Mouse (Mus musculus) midbrain, embryonic 11.5 days (tissue): ENCODE results near the gene Zmym6. TPM values are rescaled to one million over a fixed set of nuclear protein-coding genes. Genes with fewer than 3 reads are reported as not detected.

ENCODE experiments used
- ATAC-seq: fragments of 200-750 bp; cut with Nextera tagmentation; 2 replicates; pipeline ENCODE4 v1.8.0; 2017; ENCODE audit warnings: moderate TSS enrichment, moderate library complexity; ENCODE audit not compliant: low FRiP score
- DNase-seq: peaks from one replicate; pipeline ENCODE4 v3.0.0; 2015; ENCODE audit warnings: low spot score; ENCODE audit errors: missing footprints
- H3K27ac ChIP-seq: fragments of 300-500 bp; sonication (generic); 2 replicates; pipeline ENCODE4 v1.5.1; 2014; ENCODE audit warnings: low read depth, low read length
- H3K27me3 ChIP-seq: fragments of 300-500 bp; sonication (generic); 2 replicates; pipeline ENCODE4 v1.6.1; 2014; ENCODE audit warnings: mild to moderate bottlenecking, low read length, moderate library complexity, mixed read lengths; ENCODE audit not compliant: control insufficient read depth, insufficient read depth
- H3K36me3 ChIP-seq: fragments of 300-500 bp; sonication (generic); 2 replicates; pipeline ENCODE4 v1.6.1; 2014; ENCODE audit warnings: mild to moderate bottlenecking, low read length, moderate library complexity, mixed read lengths; ENCODE audit not compliant: control insufficient read depth, insufficient read depth
- H3K4me1 ChIP-seq: fragments of 300-500 bp; sonication (generic); 2 replicates; pipeline ENCODE4 v1.6.1; 2014; ENCODE audit warnings: low read length; ENCODE audit not compliant: control insufficient read depth, insufficient read depth
- H3K4me2 ChIP-seq: fragments of 300-500 bp; sonication (generic); 2 replicates; pipeline ENCODE4 v1.6.1; 2014; ENCODE audit warnings: mild to moderate bottlenecking, moderate library complexity
- H3K4me3 ChIP-seq: fragments of 300-500 bp; sonication (generic); 2 replicates; pipeline ENCODE4 v1.5.1; 2014; ENCODE audit warnings: low read depth, low read length
- H3K9ac ChIP-seq: fragments of 300-500 bp; sonication (generic); 2 replicates; pipeline ENCODE4 v1.6.1; 2014; ENCODE audit warnings: low read length
- H3K9me3 ChIP-seq: fragments of 300-500 bp; sonication (generic); 2 replicates; pipeline ENCODE4 v1.6.1; 2016; ENCODE audit warnings: low read length; ENCODE audit not compliant: control insufficient read depth
- WGBS: fragments of 180-500 bp; shearing (Covaris S2); extraction: QIAGEN DNeasy Blood & Tissue Kit; methylation state at CpG from one replicate; pipeline ENCODE4 v1.1.7; 2014; 5-methylcytosine and 5-hydroxymethylcytosine counted together
- polyA plus RNA-seq: library from polyadenylated mRNA; unstranded; fragments of >200 nt; fragmentation: Nextera tagmentation; extraction: Ambion mirVana; gene quantifications from 2 replicates; pipeline ENCODE4 v1.2.1, GENCODE M21; 2014

Zmym6 gene
- polyA plus RNA-seq, 1 experiment from 2014 or later = 26.7 TPM

DNA sequence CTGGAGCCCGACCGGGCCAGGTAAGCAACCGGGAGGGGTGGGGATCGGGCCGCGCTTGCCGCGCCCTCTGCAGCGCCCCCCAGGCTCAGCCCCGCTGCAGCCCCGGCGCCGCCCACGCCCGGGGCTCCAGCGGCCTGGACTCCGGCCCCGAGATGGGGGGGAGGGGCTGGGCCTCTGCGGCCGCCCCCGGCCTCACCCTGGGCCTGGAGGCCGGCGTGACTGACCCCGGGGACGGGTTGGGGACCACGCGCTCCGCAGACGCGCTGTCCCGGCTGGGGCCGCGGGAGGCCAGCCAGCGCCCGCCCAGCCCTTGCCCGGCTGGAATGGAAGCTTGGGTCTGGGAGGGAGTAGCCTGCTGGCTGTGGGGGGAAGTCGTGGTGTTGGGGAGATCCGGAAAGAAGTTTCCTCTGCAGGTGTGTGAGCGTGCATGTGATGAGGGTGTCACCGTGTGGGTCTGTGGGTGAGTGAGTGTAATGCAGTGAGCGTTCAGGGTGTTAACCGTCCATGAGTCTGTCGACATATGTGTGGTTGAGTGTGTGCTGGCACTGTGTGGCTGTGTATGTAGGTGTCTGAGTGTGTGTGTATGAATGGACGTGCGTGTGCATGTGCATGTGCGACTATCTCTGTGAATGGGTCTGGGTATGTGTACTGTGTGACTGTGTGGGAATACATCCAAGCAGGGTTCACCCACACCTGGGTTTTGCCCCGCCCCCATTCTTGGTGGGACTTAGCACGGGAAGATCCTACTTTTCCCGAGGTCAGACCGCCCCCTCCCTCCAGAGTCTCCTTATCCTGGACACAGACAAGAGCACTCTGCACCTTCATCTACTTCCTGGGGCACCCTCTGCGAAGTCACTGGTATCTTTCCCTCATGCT lies 92.4 kb downstream of the Zmym6 start:
- 2% methylated on average over 36 of the region's 51 CpGs for WGBS
- Histone ChIP-seq H3K9ac (peak overlapping the region; percentile 87), H3K4me1 (peaks cover 5% of the 10 kb centered on the region; the same call in 1 of the 2 replicates), H3K36me3 (no peaks in the 10 kb centered on the region), H3K27ac (no peak overlapping the region; the same call in 1 of the 2 replicates), H3K27me3 (peaks cover 20% of the 10 kb centered on the region), H3K4me2 (peak overlapping the region; percentile 99), H3K9me3 (no peaks in the 10 kb centered on the region), H3K4me3 (peak overlapping the region; percentile 87)
- ATAC-seq (peak; percentile 67), DNase-seq (peak; percentile 93)

DNA sequence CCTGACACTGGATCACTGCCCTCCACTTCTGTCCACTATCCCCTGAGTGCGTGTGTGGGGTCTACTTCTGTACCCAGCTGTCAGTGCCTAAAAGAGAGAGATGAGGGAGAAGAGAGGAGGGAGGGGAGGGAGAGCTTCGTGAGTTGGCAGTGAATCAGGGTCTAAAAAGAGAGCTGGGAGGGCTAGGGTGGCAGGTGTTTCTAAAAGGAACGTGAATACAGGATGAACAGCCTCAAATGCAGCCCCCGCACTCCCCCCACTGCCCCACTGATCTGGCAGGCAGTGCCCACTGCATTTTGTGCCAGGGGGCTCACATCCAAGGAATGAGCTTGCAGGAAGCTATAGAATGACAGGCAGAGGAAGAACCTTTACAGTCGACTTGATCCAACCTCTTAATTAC lies 93.7 kb downstream of the Zmym6 start:
- Histone ChIP-seq H3K27me3 (peaks cover 20% of the 10 kb centered on the region), H3K4me1 (peaks cover 5% of the 10 kb centered on the region; the same call in 1 of the 2 replicates), H3K9me3 (no peaks in the 10 kb centered on the region), H3K36me3 (no peaks in the 10 kb centered on the region), H3K4me2 (no peak overlapping the region), H3K4me3 (no peak overlapping the region), H3K9ac (no peak overlapping the region), H3K27ac (no peak overlapping the region)
- 49% methylated on average over 5 of the region's 5 CpGs for WGBS
- DNase-seq (no peak), ATAC-seq (no peak)

DNA sequence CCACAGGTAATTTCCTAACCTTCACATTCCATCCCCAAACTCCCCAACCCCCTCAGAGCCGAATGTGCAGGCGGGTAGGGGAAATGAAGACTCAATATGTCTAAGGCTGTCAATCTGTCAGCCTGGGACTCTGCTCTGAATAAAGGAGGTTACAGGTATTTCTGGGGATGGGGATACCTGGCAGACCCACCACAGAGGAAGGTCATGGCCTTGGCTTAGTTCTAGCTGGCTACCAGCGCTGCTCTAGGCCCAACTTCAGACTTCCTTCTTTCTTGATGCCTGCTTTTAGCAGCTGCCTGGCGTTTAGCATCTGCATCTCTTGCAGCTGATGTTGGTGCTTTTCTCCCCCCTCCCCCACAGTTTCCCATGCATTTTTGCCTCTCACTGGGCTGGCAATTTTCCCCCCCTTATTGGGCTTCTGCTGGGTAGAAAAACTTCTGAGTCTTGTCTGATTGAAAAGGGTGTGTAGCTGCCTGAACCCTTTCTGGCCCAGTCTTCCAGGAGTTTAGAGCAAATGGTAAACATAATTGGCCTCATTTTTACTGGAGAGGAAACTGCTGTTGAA lies 94.2 kb downstream of the Zmym6 start:
- H3K4me2 ChIP-seq = no peak overlapping the region
- ATAC-seq (no peak), DNase-seq (no peak)
- peaks cover 5% of the 10 kb centered on the region; the same call in 1 of the 2 replicates for H3K4me1 ChIP-seq
- H3K27me3 ChIP-seq = peaks cover 20% of the 10 kb centered on the region
- no peaks in the 10 kb centered on the region for H3K9me3 ChIP-seq
- H3K27ac ChIP-seq = no peak overlapping the region
- no peak overlapping the region for H3K4me3 ChIP-seq
- no peaks in the 10 kb centered on the region for H3K36me3 ChIP-seq
- no peak overlapping the region for H3K9ac ChIP-seq
- 50% methylated on average over 4 of the region's 4 CpGs for WGBS

DNA sequence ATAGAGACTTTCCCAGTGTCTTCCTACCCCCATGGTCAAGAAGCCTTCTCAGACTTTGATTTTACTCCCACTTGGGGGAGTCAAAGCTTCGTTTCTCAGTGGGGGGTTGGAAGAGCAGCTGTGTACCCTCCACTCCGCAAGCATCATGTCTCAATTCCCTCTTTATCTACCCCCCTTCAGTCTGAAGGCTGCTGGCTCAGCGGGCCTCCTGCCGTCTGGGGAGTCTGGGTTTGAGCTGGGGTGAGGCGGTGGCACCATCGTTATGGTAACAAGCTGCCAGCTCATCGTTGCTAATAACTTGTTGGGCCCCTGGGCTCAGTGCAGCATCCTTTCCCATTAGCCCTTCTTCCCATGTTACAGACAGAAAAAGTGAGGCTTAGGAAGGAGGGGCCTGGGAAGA lies 94.9 kb downstream of the Zmym6 start:
- peaks cover 16% of the 10 kb centered on the region for H3K27me3 ChIP-seq
- no peak overlapping the region for H3K9ac ChIP-seq
- H3K4me1 ChIP-seq = peaks cover 5% of the 10 kb centered on the region; the same call in 1 of the 2 replicates
- H3K4me2 ChIP-seq = no peak overlapping the region
- DNase-seq (no peak), ATAC-seq (no peak)
- H3K36me3 ChIP-seq = no peaks in the 10 kb centered on the region
- H3K9me3 ChIP-seq = no peaks in the 10 kb centered on the region
- no peak overlapping the region for H3K27ac ChIP-seq
- H3K4me3 ChIP-seq = no peak overlapping the region
- WGBS = 24% methylated on average over 7 of the region's 7 CpGs

DNA sequence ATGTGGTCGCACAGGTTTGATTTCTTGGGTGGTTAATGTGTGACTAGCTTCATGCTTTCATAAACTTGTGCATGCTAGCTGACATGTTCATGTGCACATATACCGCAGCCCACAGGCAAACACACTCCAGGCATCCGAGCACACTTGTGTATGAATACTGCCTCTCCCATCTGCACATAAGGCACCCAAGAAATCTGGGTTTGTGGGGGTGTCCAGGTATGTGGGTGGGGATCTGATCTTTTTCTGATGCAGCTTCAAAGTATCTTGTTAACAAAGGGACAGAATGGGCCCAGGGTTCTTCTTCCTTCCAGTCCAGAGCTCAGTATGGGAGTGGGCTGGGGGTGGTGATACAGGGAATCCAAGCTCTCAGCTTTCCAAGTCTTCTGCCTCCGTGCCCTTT lies 95.4 kb downstream of the Zmym6 start:
- H3K9me3 ChIP-seq = no peaks in the 10 kb centered on the region
- no peak for ATAC-seq
- no peak overlapping the region for H3K4me3 ChIP-seq
- DNase-seq = peak; percentile 70
- no peak overlapping the region for H3K4me2 ChIP-seq
- no peak overlapping the region for H3K9ac ChIP-seq
- peaks cover 12% of the 10 kb centered on the region for H3K27me3 ChIP-seq
- peaks cover 5% of the 10 kb centered on the region; the same call in 1 of the 2 replicates for H3K4me1 ChIP-seq
- no peaks in the 10 kb centered on the region for H3K36me3 ChIP-seq
- no peak overlapping the region for H3K27ac ChIP-seq
- WGBS = 65% methylated on average over 4 of the region's 4 CpGs

DNA sequence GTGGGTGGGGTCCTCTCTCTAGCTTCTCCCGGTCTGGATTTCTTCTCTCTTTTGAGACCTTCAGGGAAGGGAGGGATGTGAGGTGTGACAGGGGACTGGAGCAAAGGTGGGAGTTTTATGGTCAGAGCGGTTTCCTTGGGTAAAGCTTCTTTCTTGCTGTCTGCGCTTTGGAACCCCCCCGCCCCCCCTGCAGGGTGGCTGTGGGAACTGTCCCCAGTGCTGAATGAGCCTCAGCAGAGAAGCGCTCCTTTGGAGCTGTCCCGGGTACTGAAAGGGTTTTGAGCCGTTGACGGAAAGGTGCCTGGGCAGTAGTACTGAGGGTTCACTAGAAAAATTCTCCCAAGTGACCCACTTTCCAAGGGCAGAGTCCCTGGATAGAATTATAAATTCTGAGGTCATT lies 96.3 kb downstream of the Zmym6 start:
- 5% methylated on average over 8 of the region's 8 CpGs for WGBS
- ATAC-seq (no peak), DNase-seq (peak; percentile 86)
- Histone ChIP-seq H3K4me1 (peaks cover 2% of the 10 kb centered on the region; the same call in 1 of the 2 replicates), H3K27ac (no peak overlapping the region), H3K9me3 (no peaks in the 10 kb centered on the region), H3K27me3 (peaks cover 7% of the 10 kb centered on the region; the same call in 1 of the 2 replicates), H3K36me3 (no peaks in the 10 kb centered on the region), H3K4me2 (no peak overlapping the region), H3K9ac (no peak overlapping the region), H3K4me3 (no peak overlapping the region)

Other genes with a start within 250 kb of the Zmym6 start
- 29.8 and 31.6 TPM in 2 replicates for gene Zmym4, start 109.2 kb upstream of the Zmym6 start, polyA plus RNA-seq
- 160 and 165 TPM in 2 replicates for gene Sfpq, start 56.1 kb upstream of the Zmym6 start, polyA plus RNA-seq
- 33.0 and 34.9 TPM in 2 replicates for gene Zmym1, start 16.2 kb upstream of the Zmym6 start, polyA plus RNA-seq
- gene Tmem35b, start 46.3 kb downstream of the Zmym6 start, polyA plus RNA-seq = 14.3 and 16.0 TPM in 2 replicates
- 4.0 and 4.4 TPM in 2 replicates for gene Dlgap3, start 91.8 kb downstream of the Zmym6 start, polyA plus RNA-seq
- gene Smim12, start 166.4 kb downstream of the Zmym6 start, polyA plus RNA-seq = 54.5 and 60.0 TPM in 2 replicates
- gene Gja4, start 236.7 kb downstream of the Zmym6 start, polyA plus RNA-seq = 18.3 and 20.1 TPM in 2 replicates